Mouse (Mus musculus): ENCODE data around the gene Rnf111. TPM values are rescaled to one million over a fixed set of nuclear protein-coding genes. Genes with fewer than 3 reads are reported as not detected.

Rnf111 gene
- total RNA-seq, 2 experiments from 2014 or later, result 12.4 to 13.6 TPM

- intact Hi-C loops (cut with DNase I; ENCODE audit: low total_unique reads), result no loop called here
- no peak for DNase-seq
Measured at GRCm38 (mm10) chr9:70410668-70411067, 92.9 kb downstream of the Rnf111 start.

- no peak for DNase-seq
- intact Hi-C loops (cut with DNase I; ENCODE audit: low total_unique reads), result no loop called here
Measured at GRCm38 (mm10) chr9:70409743-70410142, 93.8 kb downstream of the Rnf111 start.

GRCm38 (mm10) chr9:70408791-70409190 lies 94.7 kb downstream of the Rnf111 start:
- no peak for DNase-seq
- intact Hi-C loops (cut with DNase I; ENCODE audit: low total_unique reads), result no loop called here

GRCm38 (mm10) chr9:70406596-70406995 lies 96.9 kb downstream of the Rnf111 start:
- no peak for DNase-seq
- intact Hi-C loops (cut with DNase I; ENCODE audit: low total_unique reads), result no loop called here

GRCm38 (mm10) chr9:70401937-70402539 lies 101.5 kb downstream of the Rnf111 start:
- intact Hi-C loops (cut with DNase I; ENCODE audit: low total_unique reads), result no loop called here
- DNase-seq, result no peak

GRCm38 (mm10) chr9:70396083-70396482 lies 107.4 kb downstream of the Rnf111 start:
- intact Hi-C loops (cut with DNase I; ENCODE audit: low total_unique reads), result loop anchor here (10.0 kb wide), 1 partner anchor 291 kb away; no protein-coding TSS in a partner anchor
- no peak for DNase-seq

GRCm38 (mm10) chr9:70395617-70396016 lies 107.9 kb downstream of the Rnf111 start:
- no peak for DNase-seq
- intact Hi-C loops (cut with DNase I; ENCODE audit: low total_unique reads), result loop anchor here (10.0 kb wide), 1 partner anchor 291 kb away; no protein-coding TSS in a partner anchor

GRCm38 (mm10) chr9:70392563-70392907 lies 111.0 kb downstream of the Rnf111 start:
- intact Hi-C loops (cut with DNase I; ENCODE audit: low total_unique reads), result loop anchor here (10.0 kb wide), 1 partner anchor 288 kb away; no protein-coding TSS in a partner anchor
- peak; percentile 30 for DNase-seq

GRCm38 (mm10) chr9:70391660-70392562 lies 111.6 kb downstream of the Rnf111 start:
- no peak for DNase-seq
- intact Hi-C loops (cut with DNase I; ENCODE audit: low total_unique reads), result loop anchor here (10.0 kb wide), 1 partner anchor 287 kb away; no protein-coding TSS in a partner anchor

- intact Hi-C loops (cut with DNase I; ENCODE audit: low total_unique reads), result loop anchor here (10.0 kb wide), 1 partner anchor 286 kb away; no protein-coding TSS in a partner anchor
- DNase-seq, result no peak
Measured at GRCm38 (mm10) chr9:70391042-70391441, 112.5 kb downstream of the Rnf111 start.

GRCm38 (mm10) chr9:70389548-70389947 lies 114.0 kb downstream of the Rnf111 start:
- intact Hi-C loops (cut with DNase I; ENCODE audit: low total_unique reads), result no loop called here
- DNase-seq, result peak; percentile 48

- intact Hi-C loops (cut with DNase I; ENCODE audit: low total_unique reads), result no loop called here
- peak; percentile 46 for DNase-seq
Measured at GRCm38 (mm10) chr9:70387410-70388119, 116.0 kb downstream of the Rnf111 start.

- intact Hi-C loops (cut with DNase I; ENCODE audit: low total_unique reads), result no loop called here
- DNase-seq, result no peak
Measured at GRCm38 (mm10) chr9:70384958-70385728, 118.4 kb downstream of the Rnf111 start.

GRCm38 (mm10) chr9:70384494-70384893 lies 119.0 kb downstream of the Rnf111 start:
- intact Hi-C loops (cut with DNase I; ENCODE audit: low total_unique reads), result no loop called here
- DNase-seq, result no peak

- intact Hi-C loops (cut with DNase I; ENCODE audit: low total_unique reads), result no loop called here
- no peak for DNase-seq
Measured at GRCm38 (mm10) chr9:70383750-70384149, 119.8 kb downstream of the Rnf111 start.

GRCm38 (mm10) chr9:70382091-70382490 lies 121.4 kb downstream of the Rnf111 start:
- DNase-seq, result peak; percentile 55
- intact Hi-C loops (cut with DNase I; ENCODE audit: low total_unique reads), result no loop called here

GRCm38 (mm10) chr9:70379502-70380467 lies 123.7 kb downstream of the Rnf111 start:
- DNase-seq, result no peak
- intact Hi-C loops (cut with DNase I; ENCODE audit: low total_unique reads), result no loop called here
